Mouse (Mus musculus): Measurements from ENCODE around the gene Edem3. TPM values are rescaled to one million over a fixed set of nuclear protein-coding genes. Genes with fewer than 3 reads are reported as not detected.

Gene Edem3
- 100 to 1,000 TPM in 1 of 2 experiments, 10 to 100 TPM in 1; 57.6 to 146 TPM for total RNA-seq (2021)
- long read RNA-seq, experiment 1, full-length matches to known transcripts, result 18 of 25 reads
- long read RNA-seq, experiment 1, partial matches to known transcripts, result 4 of 25 reads
- long read RNA-seq, experiment 1, other reads (novel, unspliced or antisense), result 3 of 25 reads
- long read RNA-seq, experiment 2, full-length matches to known transcripts, result 20 of 55 reads
- long read RNA-seq, experiment 2, partial matches to known transcripts, result 16 of 55 reads
- long read RNA-seq, experiment 2, other reads (novel, unspliced or antisense), result 19 of 55 reads

GRCm38 (mm10) chr1:151754881-151755659 lies at the start of gene Edem3:
Gene Edem3 (plus strand): TSS chr1:151755371.
- DNase-seq (ENCODE audit: low spot score in 2 of 2), result peak; percentile 89 to 92

- peak; percentile 73 to 90 for DNase-seq (ENCODE audit: low spot score in 2 of 2)
Measured at GRCm38 (mm10) chr1:151705723-151706396, 49.3 kb upstream of the Edem3 start.

GRCm38 (mm10) chr1:151706397-151706752 lies 48.8 kb upstream of the Edem3 start:
- no peak for DNase-seq (ENCODE audit: low spot score in 2 of 2)

- DNase-seq (ENCODE audit: low spot score in 2 of 2), result no peak
Measured at GRCm38 (mm10) chr1:151708966-151709733, 46.0 kb upstream of the Edem3 start.

- no peak for DNase-seq (ENCODE audit: low spot score in 2 of 2)
Measured at GRCm38 (mm10) chr1:151709734-151710022, 45.5 kb upstream of the Edem3 start.

- no peak for DNase-seq (ENCODE audit: low spot score in 2 of 2)
Measured at GRCm38 (mm10) chr1:151710424-151711055, 44.6 kb upstream of the Edem3 start.

GRCm38 (mm10) chr1:151711062-151711461 lies 44.1 kb upstream of the Edem3 start:
- DNase-seq (ENCODE audit: low spot score in 2 of 2), result no peak

- no peak for DNase-seq (ENCODE audit: low spot score in 2 of 2)
Measured at GRCm38 (mm10) chr1:151712664-151713063, 42.5 kb upstream of the Edem3 start.

- DNase-seq (ENCODE audit: low spot score in 2 of 2), result no peak
Measured at GRCm38 (mm10) chr1:151713622-151714021, 41.5 kb upstream of the Edem3 start.

GRCm38 (mm10) chr1:151716024-151716710 lies 39.0 kb upstream of the Edem3 start:
- DNase-seq (ENCODE audit: low spot score in 2 of 2), result no peak

- no peak for DNase-seq (ENCODE audit: low spot score in 2 of 2)
Measured at GRCm38 (mm10) chr1:151717624-151718023, 37.5 kb upstream of the Edem3 start.

GRCm38 (mm10) chr1:151718575-151718974 lies 36.6 kb upstream of the Edem3 start:
- no peak for DNase-seq (ENCODE audit: low spot score in 2 of 2)

- peak in 1 of 2 experiments; percentile 48 for DNase-seq (ENCODE audit: low spot score in 2 of 2)
Measured at GRCm38 (mm10) chr1:151719911-151720310, 35.3 kb upstream of the Edem3 start.

- no peak for DNase-seq (ENCODE audit: low spot score in 2 of 2)
Measured at GRCm38 (mm10) chr1:151720566-151720965, 34.6 kb upstream of the Edem3 start.

- DNase-seq (ENCODE audit: low spot score in 2 of 2), result no peak
Measured at GRCm38 (mm10) chr1:151721357-151721983, 33.7 kb upstream of the Edem3 start.

GRCm38 (mm10) chr1:151723771-151724170 lies 31.4 kb upstream of the Edem3 start:
- no peak for DNase-seq (ENCODE audit: low spot score in 2 of 2)

GRCm38 (mm10) chr1:151725590-151725989 lies 29.6 kb upstream of the Edem3 start:
- no peak for DNase-seq (ENCODE audit: low spot score in 2 of 2)

GRCm38 (mm10) chr1:151726358-151726757 lies 28.8 kb upstream of the Edem3 start:
- no peak for DNase-seq (ENCODE audit: low spot score in 2 of 2)

GRCm38 (mm10) chr1:151728141-151728540 lies 27.0 kb upstream of the Edem3 start:
- no peak for DNase-seq (ENCODE audit: low spot score in 2 of 2)

GRCm38 (mm10) chr1:151737146-151737545 lies 18.0 kb upstream of the Edem3 start:
- DNase-seq (ENCODE audit: low spot score in 2 of 2), result no peak
